Mouse (Mus musculus): ENCODE data around the gene Psma7. TPM values are rescaled to one million over a fixed set of nuclear protein-coding genes. Genes with fewer than 3 reads are reported as not detected.
A peak's percentile ranks its signal among the peaks of the same experiment; 100 is the strongest.

Psma7 gene
- polyA plus RNA-seq, 1 experiment from 2014 or later, result 541 TPM

DNA sequence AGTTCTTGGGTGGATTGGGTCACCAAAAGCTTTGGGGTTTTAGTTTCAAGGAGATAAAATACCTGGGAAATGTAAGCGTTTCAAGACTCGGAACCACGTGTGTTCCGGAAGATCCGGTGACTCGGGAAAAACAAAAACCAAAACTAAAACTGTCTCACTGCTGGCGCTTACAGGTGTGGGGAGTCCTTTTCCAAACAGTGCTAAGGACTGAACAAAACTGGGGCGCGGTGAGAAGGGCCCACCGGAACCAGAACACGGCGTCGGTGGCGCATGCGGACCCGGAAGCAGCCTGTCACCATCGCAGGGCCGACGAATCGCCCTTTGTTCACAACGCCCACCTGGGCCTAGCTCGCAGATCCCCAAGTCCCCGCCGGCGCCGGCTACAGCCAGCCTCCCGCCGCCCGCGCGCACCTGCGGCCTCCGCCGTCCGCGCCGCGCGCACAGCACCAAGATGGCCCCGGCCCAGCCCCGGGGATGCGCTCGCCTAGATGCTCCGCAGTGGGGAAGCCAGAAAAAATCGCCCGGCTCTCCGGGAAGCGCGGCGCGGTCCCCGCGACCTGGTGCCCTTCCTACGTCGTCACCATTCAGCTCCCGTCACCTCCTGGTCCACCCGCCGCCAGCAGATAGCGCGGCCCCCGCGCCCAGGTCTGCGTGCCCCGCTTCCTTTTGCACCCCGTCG is 517 bp downstream of the Psma7 start:
- H3K4me2 ChIP-seq (replicated peaks), result peak overlapping the region; percentile 65
- H3K27ac ChIP-seq (replicated peaks), result peak overlapping the region; percentile 96
- peaks cover 24% of the 10 kb centered on the region for H3K36me3 ChIP-seq
- H3K27me3 ChIP-seq, result no peaks in the 10 kb centered on the region
- peaks cover 52% of the 10 kb centered on the region for H3K4me1 ChIP-seq
- under 1% methylated on average over 66 of the region's 66 CpGs for WGBS
- ATAC-seq (replicated peaks), result peak; percentile 62
- H3K9me3 ChIP-seq, result no peaks in the 10 kb centered on the region
- peak overlapping the region; percentile 95 for H3K9ac ChIP-seq (replicated peaks)
- peak overlapping the region; percentile 97 for H3K4me3 ChIP-seq

DNA sequence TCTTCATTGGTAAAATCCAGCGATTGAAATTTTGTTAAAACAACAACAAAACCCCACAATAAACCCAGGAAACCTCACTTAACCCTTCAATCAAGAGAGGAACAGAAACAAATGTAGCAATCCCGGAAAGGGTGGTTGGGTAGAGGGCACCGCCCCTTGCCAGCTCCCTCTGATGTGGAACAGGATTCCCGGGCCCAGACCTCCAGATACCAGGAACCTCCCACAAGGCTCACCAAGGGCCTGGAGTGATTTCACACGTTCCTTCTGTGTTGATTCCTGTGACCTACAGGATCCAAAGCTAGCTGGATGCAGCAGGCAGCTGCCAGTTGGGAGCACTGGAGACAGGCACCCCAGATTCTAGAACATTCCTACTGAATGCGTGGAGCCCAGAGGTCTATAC is 1.8 kb downstream of the Psma7 start:
- Histone ChIP-seq H3K9ac (replicated peaks) (0 out of 2 replicates have a peak overlapping the region, but pooled peaks have one; percentile 5), H3K9me3 (no peaks in the 10 kb centered on the region), H3K36me3 (peaks cover 37% of the 10 kb centered on the region), H3K27me3 (no peaks in the 10 kb centered on the region), H3K4me3 (no peak overlapping the region), H3K27ac (replicated peaks) (no peak overlapping the region), H3K4me1 (peaks cover 47% of the 10 kb centered on the region), H3K4me2 (replicated peaks) (peak overlapping the region; percentile 65; the same call in 1 of the 2 replicates)
- no peak for ATAC-seq (replicated peaks)
- 65% methylated on average over 6 of the region's 6 CpGs for WGBS

DNA sequence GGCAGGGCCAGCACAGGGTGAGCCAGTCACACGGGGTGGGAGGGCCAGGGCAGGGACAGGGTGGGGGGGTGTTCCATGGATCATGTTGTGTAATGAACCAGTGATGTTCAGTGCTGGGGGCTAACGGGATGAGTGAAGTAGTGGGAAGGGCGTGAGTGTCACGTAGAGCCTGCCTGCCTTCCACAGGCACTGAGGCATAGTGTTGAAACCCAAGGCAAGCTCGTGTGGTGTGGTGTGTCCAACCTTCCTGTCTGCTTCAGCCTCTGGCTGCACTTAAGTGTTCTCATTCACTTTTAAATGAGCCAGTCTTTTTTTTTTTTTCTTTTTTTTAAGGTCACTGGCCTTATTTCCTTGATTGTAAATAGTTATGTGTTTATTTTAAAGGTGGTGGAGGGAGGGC is 7.5 kb downstream of the Psma7 start:
- Histone ChIP-seq H3K9me3 (no peaks in the 10 kb centered on the region), H3K9ac (replicated peaks) (no peak overlapping the region), H3K27ac (replicated peaks) (no peak overlapping the region), H3K4me2 (replicated peaks) (no peak overlapping the region), H3K4me3 (no peak overlapping the region), H3K27me3 (no peaks in the 10 kb centered on the region), H3K4me1 (0 out of 2 replicates have a peak, but pooled peaks cover 7% of the 10 kb centered on the region), H3K36me3 (peaks cover 93% of the 10 kb centered on the region)
- WGBS, result 66% methylated on average over 5 of the region's 5 CpGs
- no peak for ATAC-seq (replicated peaks)

DNA sequence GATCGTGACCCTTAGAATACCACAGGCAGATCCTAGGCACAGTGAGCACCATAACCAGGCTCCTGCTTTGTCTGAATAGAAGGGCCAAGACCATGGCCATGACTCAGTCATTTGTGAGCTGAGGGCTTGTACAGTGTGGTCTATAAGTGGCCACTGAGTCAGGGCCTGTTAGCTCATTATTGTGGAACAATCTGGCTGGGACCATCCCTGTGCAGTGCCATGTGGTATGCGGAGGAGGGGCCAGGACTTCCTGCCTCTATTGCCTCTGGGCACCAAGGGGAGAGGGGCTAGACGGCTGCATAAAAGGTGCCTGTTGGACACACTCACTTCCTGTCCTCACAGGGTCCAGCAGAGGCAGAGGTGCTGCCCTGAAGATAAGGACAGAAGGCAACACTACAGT is 8.3 kb downstream of the Psma7 start:
- no peaks in the 10 kb centered on the region for H3K9me3 ChIP-seq
- WGBS, result 78% methylated on average over 3 of the region's 3 CpGs
- H3K9ac ChIP-seq (replicated peaks), result no peak overlapping the region
- no peak for ATAC-seq (replicated peaks)
- no peak overlapping the region for H3K4me2 ChIP-seq (replicated peaks)
- no peak overlapping the region for H3K4me3 ChIP-seq
- peaks cover 6% of the 10 kb centered on the region for H3K4me1 ChIP-seq
- no peaks in the 10 kb centered on the region for H3K27me3 ChIP-seq
- H3K36me3 ChIP-seq, result peaks cover 99% of the 10 kb centered on the region
- no peak overlapping the region for H3K27ac ChIP-seq (replicated peaks)

DNA sequence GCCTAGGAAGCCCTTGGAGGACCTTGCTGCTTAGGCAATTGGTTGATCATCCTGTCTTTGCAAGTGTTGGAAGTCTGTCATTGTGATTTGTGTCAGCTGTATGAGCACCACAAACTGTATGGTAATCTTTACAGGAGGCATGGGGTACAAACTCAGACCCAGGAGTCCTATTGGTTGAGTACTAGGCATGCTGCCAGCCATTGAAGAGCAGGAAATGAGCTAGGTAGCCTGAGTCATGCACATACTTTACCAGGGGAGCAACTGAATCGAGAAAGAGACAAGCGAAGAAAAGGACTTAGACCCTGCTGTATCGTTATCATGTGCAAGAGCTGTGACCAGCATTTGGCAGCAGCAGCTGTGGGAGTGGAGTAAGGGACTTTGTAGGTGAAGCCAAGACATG is 9.3 kb downstream of the Psma7 start:
- WGBS, result 74% methylated on average over 3 of the region's 3 CpGs
- no peak for ATAC-seq (replicated peaks)

DNA sequence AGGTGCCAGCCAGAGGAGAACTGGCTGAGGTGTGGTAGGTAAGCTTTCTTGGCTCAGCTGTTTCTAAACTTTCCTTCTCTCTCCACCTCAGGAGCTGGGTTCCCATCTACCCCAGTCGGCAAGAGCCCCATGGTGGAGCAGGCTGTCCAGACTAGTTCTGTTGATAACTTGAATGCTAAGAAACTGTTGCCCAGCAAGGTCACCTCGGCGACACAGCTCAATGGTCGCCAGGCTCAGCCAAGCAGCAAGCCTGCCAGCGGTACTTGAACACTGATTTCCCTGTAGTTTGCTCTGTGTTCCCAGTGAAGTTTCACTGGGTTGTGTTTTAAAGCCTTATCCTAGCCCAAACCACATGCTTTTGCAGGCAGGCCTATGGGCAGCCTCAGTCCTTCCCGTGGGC is 11.0 kb downstream of the Psma7 start:
- H3K4me3 ChIP-seq, result no peak overlapping the region
- H3K9me3 ChIP-seq, result no peaks in the 10 kb centered on the region
- no peaks in the 10 kb centered on the region for H3K27me3 ChIP-seq
- ATAC-seq (replicated peaks), result no peak
- H3K4me2 ChIP-seq (replicated peaks), result no peak overlapping the region
- peaks cover 83% of the 10 kb centered on the region for H3K36me3 ChIP-seq
- H3K27ac ChIP-seq (replicated peaks), result no peak overlapping the region
- peaks cover 33% of the 10 kb centered on the region for H3K4me1 ChIP-seq
- 88% methylated on average over 6 of the region's 6 CpGs for WGBS
- no peak overlapping the region for H3K9ac ChIP-seq (replicated peaks)

More for the DNA sequence above, 9.3 kb downstream of the Psma7 start:
- no peak overlapping the region for H3K4me3 ChIP-seq
- H3K9me3 ChIP-seq, result no peaks in the 10 kb centered on the region
- no peak overlapping the region for H3K9ac ChIP-seq (replicated peaks)
- peaks cover 99% of the 10 kb centered on the region for H3K36me3 ChIP-seq
- H3K27ac ChIP-seq (replicated peaks), result no peak overlapping the region
- H3K27me3 ChIP-seq, result no peaks in the 10 kb centered on the region
- no peak overlapping the region for H3K4me2 ChIP-seq (replicated peaks)
- peaks cover 16% of the 10 kb centered on the region for H3K4me1 ChIP-seq

DNA sequence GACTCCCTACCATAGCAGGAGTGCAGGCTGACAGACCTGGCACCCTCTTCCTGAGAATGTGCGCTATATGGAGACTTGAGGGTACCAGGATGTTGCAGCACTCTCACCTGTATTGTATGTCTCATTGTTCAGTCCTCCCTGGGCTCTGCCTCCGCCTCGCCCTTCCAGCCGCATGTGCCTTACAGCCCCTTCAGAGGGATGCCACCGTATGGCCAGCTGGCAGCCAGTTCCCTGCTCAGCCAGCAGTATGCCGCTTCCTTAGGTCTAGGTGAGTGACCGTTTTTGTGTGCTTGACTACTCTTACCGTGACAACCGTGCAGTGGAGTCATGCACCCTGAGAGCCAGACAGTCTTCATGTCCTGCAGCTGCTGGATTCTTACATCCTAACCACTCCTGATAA is 14.5 kb downstream of the Psma7 start:
- peaks cover 49% of the 10 kb centered on the region for H3K36me3 ChIP-seq
- no peaks in the 10 kb centered on the region for H3K9me3 ChIP-seq
- H3K27me3 ChIP-seq, result peaks cover 7% of the 10 kb centered on the region
- no peak overlapping the region for H3K27ac ChIP-seq (replicated peaks)
- H3K4me3 ChIP-seq, result peak overlapping the region; percentile 100
- ATAC-seq (replicated peaks), result no peak
- H3K4me1 ChIP-seq, result peaks cover 43% of the 10 kb centered on the region
- H3K4me2 ChIP-seq (replicated peaks), result peak overlapping the region; percentile 82
- WGBS, result 74% methylated on average over 9 of the region's 9 CpGs
- peak overlapping the region; percentile 98 for H3K9ac ChIP-seq (replicated peaks)

DNA sequence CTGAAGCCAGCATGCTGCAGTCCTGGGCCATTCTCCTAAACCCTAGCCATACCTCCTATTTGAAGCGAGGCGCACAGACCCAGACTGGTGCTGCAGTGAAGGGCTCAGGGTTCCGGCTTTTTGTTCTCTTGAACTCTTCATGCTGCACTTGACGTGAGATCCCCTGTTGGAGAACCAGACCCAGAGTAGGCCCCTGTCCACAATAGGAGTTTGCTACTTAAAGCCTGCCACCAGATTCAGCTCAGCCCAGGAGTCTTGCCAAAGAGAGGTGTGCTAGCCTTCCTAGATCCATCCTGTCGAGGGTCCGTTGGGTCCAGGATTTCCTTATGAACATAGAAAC is 16.4 kb downstream of the Psma7 start:
- peak overlapping the region; percentile 100 for H3K4me3 ChIP-seq
- H3K27ac ChIP-seq (replicated peaks), result peak overlapping the region; percentile 95
- H3K9ac ChIP-seq (replicated peaks), result peak overlapping the region; percentile 98
- ATAC-seq (replicated peaks), result no peak
- peak overlapping the region; percentile 82 for H3K4me2 ChIP-seq (replicated peaks)
- 5% methylated on average over 6 of the region's 6 CpGs for WGBS
- H3K4me1 ChIP-seq, result peaks cover 43% of the 10 kb centered on the region
- peaks cover 17% of the 10 kb centered on the region for H3K27me3 ChIP-seq
- peaks cover 30% of the 10 kb centered on the region for H3K36me3 ChIP-seq
- no peaks in the 10 kb centered on the region for H3K9me3 ChIP-seq

DNA sequence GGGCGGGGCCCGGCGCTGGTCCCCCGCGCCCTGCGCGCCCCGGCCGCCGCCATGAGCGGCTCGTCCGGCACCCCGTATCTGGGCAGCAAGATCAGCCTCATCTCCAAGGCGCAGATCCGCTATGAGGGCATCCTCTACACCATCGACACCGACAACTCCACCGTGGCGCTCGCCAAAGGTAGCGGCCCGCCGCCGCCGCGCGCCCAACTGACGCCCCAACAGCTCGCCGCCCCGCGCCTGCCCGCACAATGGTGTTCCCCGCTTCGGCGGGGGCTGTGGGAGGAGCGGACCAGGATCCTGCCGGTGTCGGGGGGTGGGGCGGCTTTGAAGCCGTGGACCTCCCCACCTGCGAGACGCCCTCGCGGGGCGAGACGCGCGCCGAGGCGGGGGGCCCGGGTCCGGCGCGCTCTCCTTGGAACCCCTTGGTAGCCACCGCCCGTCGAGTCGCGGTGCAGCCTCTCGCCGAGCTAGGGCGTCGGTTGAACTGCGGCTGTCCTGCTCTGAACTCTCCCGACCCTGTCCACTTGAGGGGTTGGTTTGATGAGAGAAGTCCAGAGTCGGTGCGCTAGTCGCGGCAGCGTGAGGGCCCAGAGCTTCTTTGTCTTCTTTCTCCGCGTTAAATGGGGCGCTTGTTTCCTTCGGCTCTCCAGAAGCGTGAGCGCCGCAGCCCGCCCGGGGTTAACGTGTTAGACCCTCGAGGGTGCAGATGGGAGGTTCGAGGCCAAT is 16.9 kb downstream of the Psma7 start:
- WGBS, result under 1% methylated on average over 84 of the region's 84 CpGs
- H3K27ac ChIP-seq (replicated peaks), result peak overlapping the region; percentile 95
- ATAC-seq (replicated peaks), result no peak; the same call in 1 of the 2 replicates

DNA sequence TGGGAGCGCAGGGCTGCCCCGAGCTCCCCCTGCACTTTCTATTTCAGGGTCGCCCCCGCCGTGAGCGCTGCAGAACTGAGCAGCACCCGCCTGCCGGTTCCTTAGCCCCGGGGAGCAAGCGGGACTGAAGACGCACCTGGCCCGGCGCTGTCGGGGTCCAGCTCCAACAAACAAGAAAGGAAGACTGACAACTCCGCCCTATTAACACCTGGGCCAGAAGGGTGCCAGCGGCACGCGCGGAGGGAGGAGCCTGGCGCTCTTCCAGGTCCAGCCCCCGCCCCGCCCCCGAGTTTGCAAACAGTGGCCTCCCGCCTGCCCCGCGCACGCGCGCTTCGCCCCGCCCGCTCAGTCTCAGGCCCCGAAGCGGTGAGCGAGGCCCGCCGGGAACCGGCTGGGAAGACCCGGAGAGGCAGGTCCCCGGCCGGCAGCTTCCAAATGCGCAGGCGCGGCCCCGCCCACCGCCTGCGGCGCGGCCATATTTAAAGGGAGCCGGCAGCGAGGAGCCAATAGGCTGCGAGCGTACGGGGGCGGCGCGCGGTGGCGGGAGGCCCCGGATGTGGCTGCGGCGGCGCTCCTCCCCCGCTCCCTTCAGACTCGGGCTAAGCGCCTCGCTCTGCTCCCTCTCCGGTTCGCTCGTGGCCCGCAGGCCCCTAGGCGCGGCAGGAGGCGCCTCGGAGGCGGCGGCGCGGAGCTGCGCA is 17.7 kb downstream of the Psma7 start, which contains the start of gene Lsm14b:
Gene Lsm14b, plus strand, starts transcription at position 587 of the 698 bp plus-strand sequence.
- peak within 1 kb of the TSS; percentile 100 for H3K4me3 ChIP-seq
- peaks cover 43% of the 10 kb centered on the region for H3K4me1 ChIP-seq
- H3K9ac ChIP-seq (replicated peaks), result peak within 1 kb of the TSS; percentile 98
- WGBS, result under 1% methylated on average over 78 of the region's 80 CpGs
- peak within 1 kb of the TSS; percentile 95 for H3K27ac ChIP-seq (replicated peaks)
- H3K9me3 ChIP-seq, result no peaks in the 10 kb centered on the region
- H3K4me2 ChIP-seq (replicated peaks), result peak within 1 kb of the TSS; percentile 95
- peaks cover 17% of the 10 kb centered on the region for H3K27me3 ChIP-seq
- H3K36me3 ChIP-seq, result peaks cover 17% of the 10 kb centered on the region
- peak; percentile 97 for ATAC-seq (replicated peaks)

More for the DNA sequence above, 16.9 kb downstream of the Psma7 start:
- peak overlapping the region; percentile 82 for H3K4me2 ChIP-seq (replicated peaks)
- peaks cover 17% of the 10 kb centered on the region for H3K27me3 ChIP-seq
- H3K36me3 ChIP-seq, result peaks cover 24% of the 10 kb centered on the region
- peak overlapping the region; percentile 100 for H3K4me3 ChIP-seq
- H3K9me3 ChIP-seq, result no peaks in the 10 kb centered on the region
- H3K4me1 ChIP-seq, result peaks cover 43% of the 10 kb centered on the region
- H3K9ac ChIP-seq (replicated peaks), result peak overlapping the region; percentile 98

DNA sequence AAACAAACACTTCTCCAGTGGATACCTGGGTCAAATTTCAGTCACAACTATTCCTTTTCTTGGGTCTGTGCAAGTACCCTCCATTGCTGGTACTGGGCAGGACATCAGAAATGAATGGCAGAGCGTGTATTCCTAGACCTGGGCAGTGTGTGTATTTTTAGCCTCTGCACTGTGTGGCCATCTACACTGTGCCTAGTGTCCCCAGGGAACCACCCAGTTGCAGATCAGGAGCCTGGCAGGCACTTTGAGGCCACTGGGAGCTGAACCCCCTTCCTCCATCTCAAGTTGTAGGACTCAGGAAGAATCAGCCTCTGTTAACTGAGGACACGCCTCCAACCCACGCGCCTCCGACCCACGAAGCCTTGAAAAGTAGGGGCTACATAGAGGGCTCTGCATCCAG is 19.5 kb downstream of the Psma7 start:
- no peaks in the 10 kb centered on the region for H3K9me3 ChIP-seq
- no peak overlapping the region for H3K27ac ChIP-seq (replicated peaks)
- H3K27me3 ChIP-seq, result peaks cover 17% of the 10 kb centered on the region
- no peaks in the 10 kb centered on the region for H3K36me3 ChIP-seq
- H3K9ac ChIP-seq (replicated peaks), result no peak overlapping the region
- 55% methylated on average over 6 of the region's 6 CpGs for WGBS
- no peak overlapping the region for H3K4me2 ChIP-seq (replicated peaks)
- H3K4me1 ChIP-seq, result peaks cover 25% of the 10 kb centered on the region
- no peak for ATAC-seq (replicated peaks)
- no peak overlapping the region for H3K4me3 ChIP-seq

DNA sequence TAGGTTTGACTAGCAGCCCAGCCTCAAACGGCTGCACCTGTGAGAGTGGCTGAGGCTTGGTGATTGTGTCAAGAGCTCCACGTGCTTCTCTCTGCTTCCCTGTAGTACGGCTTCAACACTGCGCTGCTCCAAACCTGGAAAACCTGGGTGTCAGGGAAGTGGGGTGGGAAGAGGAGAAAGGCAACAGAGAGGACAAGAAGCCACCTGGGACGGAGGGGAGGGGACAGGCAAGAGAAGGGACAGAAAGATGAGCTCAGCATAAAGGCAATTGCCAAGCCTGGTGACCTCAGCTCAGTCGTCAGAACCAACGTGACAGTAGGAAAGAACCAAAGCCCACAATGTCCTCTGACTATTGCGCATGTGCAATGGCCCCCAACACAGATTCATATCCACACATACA is 21.3 kb downstream of the Psma7 start:
- Histone ChIP-seq H3K4me1 (peaks cover 7% of the 10 kb centered on the region), H3K27ac (replicated peaks) (no peak overlapping the region), H3K36me3 (no peaks in the 10 kb centered on the region), H3K27me3 (peaks cover 17% of the 10 kb centered on the region), H3K4me3 (no peak overlapping the region), H3K4me2 (replicated peaks) (no peak overlapping the region), H3K9me3 (no peaks in the 10 kb centered on the region), H3K9ac (replicated peaks) (no peak overlapping the region)
- WGBS, result 79% methylated on average over 8 of the region's 8 CpGs
- no peak for ATAC-seq (replicated peaks)
